Mouse (Mus musculus) thymus, adult 2 months (tissue): ENCODE results near the gene P4ha1. TPM values are rescaled to one million over a fixed set of nuclear protein-coding genes. Genes with fewer than 3 reads are reported as not detected.

ENCODE experiments used
- DNase-seq: peaks from one replicate; pipeline ENCODE4 v3.0.0; 2021
- H3K27ac ChIP-seq: fragments of 200-500 bp; 2 replicates; pipeline ENCODE4 v1.5.1; 2012; ENCODE audit warnings: low read length, control low read depth; ENCODE audit not compliant: control insufficient read depth, insufficient read depth
- H3K27me3 ChIP-seq: fragments of 200-500 bp; 2 replicates; pipeline ENCODE4 v1.6.1; 2012; ENCODE audit warnings: mild to moderate bottlenecking, low read length, moderate library complexity, mixed read lengths; ENCODE audit not compliant: control insufficient read depth, insufficient read depth
- H3K36me3 ChIP-seq: fragments of 200-500 bp; 2 replicates; pipeline ENCODE4 v1.6.1; 2012; ENCODE audit warnings: mild to moderate bottlenecking, low read length, moderate library complexity; ENCODE audit not compliant: control insufficient read depth, insufficient read depth
- H3K4me1 ChIP-seq: fragments of 200-500 bp; replicated peaks from 2 replicates; pipeline ENCODE4 v1.6.1; 2012; ENCODE audit warnings: low read length; ENCODE audit not compliant: control insufficient read depth, insufficient read depth
- H3K4me3 ChIP-seq: fragments of 200-500 bp; 2 replicates; pipeline ENCODE4 v1.5.1; 2012; ENCODE audit warnings: mild to moderate bottlenecking, low read length, control low read depth, moderate library complexity; ENCODE audit not compliant: control insufficient read depth, insufficient read depth
- CTCF ChIP-seq: fragments of 200-500 bp; IDR thresholded peaks from 2 replicates; pipeline ENCODE4 v1.5.1; 2012; ENCODE audit warnings: mild to moderate bottlenecking, control low read depth, low read length, moderate library complexity, borderline replicate concordance; ENCODE audit not compliant: control insufficient read depth, poor library complexity, insufficient read depth; ENCODE audit errors: extremely low read depth
- POLR2A ChIP-seq: fragments of 200-500 bp; IDR thresholded peaks from 2 replicates; pipeline ENCODE4 v1.6.1; 2012; ENCODE audit warnings: mild to moderate bottlenecking, low read length, control low read depth, moderate library complexity; ENCODE audit not compliant: control insufficient read depth, poor library complexity, insufficient read depth; ENCODE audit errors: extremely low read depth
- WGBS: fragments of 180-500 bp; shearing (Covaris S2); methylation state at CpG from one replicate; pipeline ENCODE4 v1.1.7; 2018; 5-methylcytosine and 5-hydroxymethylcytosine counted together
- polyA plus RNA-seq: library from polyadenylated mRNA; depleted of rRNA; stranded (reverse); fragments of >200 nt; gene quantifications from 2 replicates; pipeline ENCODE4 v1.2.3, GENCODE M21; 2012

P4ha1 gene
- polyA plus RNA-seq, 1 experiment, result 11.0 TPM

- WGBS, result 82% methylated on average over 5 of the region's 5 CpGs
- H3K36me3 ChIP-seq, result no peaks in the 10 kb centered on the region
- H3K27me3 ChIP-seq, result no peaks in the 10 kb centered on the region
- H3K27ac ChIP-seq, result no peak overlapping the region
- no peaks in the 10 kb centered on the region for H3K4me1 ChIP-seq
- H3K4me3 ChIP-seq, result no peak overlapping the region
- no peak for TF ChIP-seq CTCF
- no peak for TF ChIP-seq POLR2A
- DNase-seq, result no peak
Measured at GRCm38 (mm10) chr10:59285530-59285929, 37.6 kb upstream of the P4ha1 start.

GRCm38 (mm10) chr10:59287251-59287650 lies 35.8 kb upstream of the P4ha1 start:
- DNase-seq, result no peak
- H3K27me3 ChIP-seq, result no peaks in the 10 kb centered on the region
- H3K36me3 ChIP-seq, result no peaks in the 10 kb centered on the region
- H3K4me3 ChIP-seq, result no peak overlapping the region
- 82% methylated on average over 2 of the region's 2 CpGs for WGBS
- no peak overlapping the region for H3K27ac ChIP-seq
- TF ChIP-seq POLR2A, result no peak
- no peak for TF ChIP-seq CTCF
- H3K4me1 ChIP-seq, result no peaks in the 10 kb centered on the region

- DNase-seq, result no peak
- WGBS, result 94% methylated on average over 3 of the region's 3 CpGs
- Histone ChIP-seq H3K4me3 (no peak overlapping the region), H3K27ac (no peak overlapping the region), H3K36me3 (no peaks in the 10 kb centered on the region), H3K4me1 (no peaks in the 10 kb centered on the region), H3K27me3 (no peaks in the 10 kb centered on the region)
- TF ChIP-seq CTCF, result no peak
- TF ChIP-seq POLR2A, result no peak
Measured at GRCm38 (mm10) chr10:59287662-59288061, 35.4 kb upstream of the P4ha1 start.

- Histone ChIP-seq H3K36me3 (no peaks in the 10 kb centered on the region), H3K27ac (no peak overlapping the region), H3K4me1 (no peaks in the 10 kb centered on the region), H3K4me3 (no peak overlapping the region), H3K27me3 (no peaks in the 10 kb centered on the region)
- WGBS, result 84% methylated on average over 8 of the region's 8 CpGs
- DNase-seq, result no peak
- no peak for TF ChIP-seq POLR2A
- no peak for TF ChIP-seq CTCF
Measured at GRCm38 (mm10) chr10:59289062-59289461, 34.0 kb upstream of the P4ha1 start.

- 75% methylated on average over 3 of the region's 3 CpGs for WGBS
- DNase-seq, result no peak
Measured at GRCm38 (mm10) chr10:59291536-59291935, 31.6 kb upstream of the P4ha1 start.

GRCm38 (mm10) chr10:59292079-59292478 lies 31.0 kb upstream of the P4ha1 start:
- Histone ChIP-seq H3K4me3 (no peak overlapping the region), H3K27me3 (no peaks in the 10 kb centered on the region), H3K36me3 (no peaks in the 10 kb centered on the region), H3K27ac (no peak overlapping the region), H3K4me1 (no peaks in the 10 kb centered on the region)
- TF ChIP-seq CTCF (no peak), POLR2A (no peak)
- no peak for DNase-seq
- WGBS, result 87% methylated on average over 7 of the region's 7 CpGs

More at GRCm38 (mm10) chr10:59291536-59291935, 31.6 kb upstream of the P4ha1 start:
- Histone ChIP-seq H3K36me3 (no peaks in the 10 kb centered on the region), H3K4me3 (no peak overlapping the region), H3K27me3 (no peaks in the 10 kb centered on the region), H3K4me1 (no peaks in the 10 kb centered on the region), H3K27ac (no peak overlapping the region)
- no peak for TF ChIP-seq CTCF
- no peak for TF ChIP-seq POLR2A

- peak; percentile 71 for DNase-seq
- no peaks in the 10 kb centered on the region for H3K27me3 ChIP-seq
- H3K4me3 ChIP-seq, result no peak overlapping the region
- no peaks in the 10 kb centered on the region for H3K36me3 ChIP-seq
- WGBS, result 35% methylated on average over 4 of the region's 4 CpGs
- no peaks in the 10 kb centered on the region for H3K4me1 ChIP-seq
- no peak overlapping the region for H3K27ac ChIP-seq
- TF ChIP-seq CTCF (no peak), POLR2A (no peak)
Measured at GRCm38 (mm10) chr10:59292558-59292957, 30.5 kb upstream of the P4ha1 start.
